Mouse (Mus musculus): ENCODE results near the gene Tada2b.

DNA sequence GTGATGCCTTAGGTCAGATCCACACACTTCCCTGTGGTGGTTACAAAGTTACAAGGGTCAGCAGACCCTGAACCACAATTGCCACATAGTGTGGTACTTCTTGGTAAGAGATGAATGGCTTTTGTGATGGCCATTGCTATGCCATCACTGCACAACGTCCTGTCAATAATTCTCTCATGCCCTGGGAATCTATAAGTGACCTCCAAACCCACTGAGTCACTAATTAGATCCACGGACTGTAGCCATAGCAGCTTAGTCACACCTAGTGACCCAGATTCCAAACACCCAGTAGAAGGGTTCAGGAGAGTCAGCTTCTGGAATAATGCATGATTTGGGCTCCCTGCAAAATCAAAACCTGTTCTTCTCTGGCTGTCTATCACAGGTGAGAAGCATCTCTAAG, 41.1 kb upstream of the Tada2b start:
- no peak for TF ChIP-seq POLR2A (IDR thresholded peaks at IDR 0.05; ENCODE audit: low read depth, low read length)
- no peak for TF ChIP-seq CTCF (IDR thresholded peaks at IDR 0.05; ENCODE audit: extremely low read depth, insufficient read length, insufficient replicate concordance, low read depth, low read length)

Measured in small intestine, adult 2 months (tissue).